Mouse (Mus musculus): ENCODE results near the gene Dock9.

DNA sequence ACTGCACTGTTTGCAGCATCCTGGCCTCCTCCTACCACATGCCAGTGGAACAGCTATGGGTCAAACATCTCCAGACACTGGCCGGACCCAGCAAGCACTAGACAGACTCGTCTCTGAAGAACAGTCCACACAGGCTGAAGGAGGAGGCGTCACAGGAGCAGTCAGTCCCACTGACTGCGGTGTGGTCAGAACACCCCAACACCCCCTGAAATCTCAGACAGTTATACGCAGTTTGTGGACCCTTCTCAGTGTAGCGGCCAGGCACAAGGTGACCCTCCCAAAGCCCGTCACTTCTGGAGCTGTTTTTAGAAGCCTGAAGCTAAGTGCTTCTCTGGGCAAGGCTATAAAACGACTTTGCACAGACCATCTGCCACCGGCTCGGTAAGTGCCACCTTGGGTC lies 143.9 kb downstream of the Dock9 start:
- TF ChIP-seq CTCF (IDR thresholded peaks at IDR 0.05; ENCODE audit: control insufficient read depth, insufficient read depth, insufficient read length) = no peak
- no peak for TF ChIP-seq MAX (IDR thresholded peaks at IDR 0.05)
- no peak for TF ChIP-seq MYOG (IDR thresholded peaks at IDR 0.05; ENCODE audit: control insufficient read depth, extremely low read depth, insufficient read length)
- no peak for TF ChIP-seq CEBPB (IDR thresholded peaks at IDR 0.05; ENCODE audit: low read depth)
- no peak for TF ChIP-seq MYOD1 (IDR thresholded peaks at IDR 0.05; ENCODE audit: control insufficient read depth, insufficient read length, low read depth)
- no peak for TF ChIP-seq FOSL1 (IDR thresholded peaks at IDR 0.05; ENCODE audit: insufficient read depth, low read length, poor library complexity, severe bottlenecking)
- no peak for TF ChIP-seq USF1 (IDR thresholded peaks at IDR 0.05; ENCODE audit: low read depth)

Data from C2C12 (cell line).